Mouse (Mus musculus): ENCODE measurements around the gene Ppfia4. TPM values are rescaled to one million over a fixed set of nuclear protein-coding genes. Genes with fewer than 3 reads are reported as not detected.

Gene Ppfia4
- polyA plus RNA-seq, 1 experiment from 2014 or later, result 2.5 TPM

- no peak overlapping the region for H3K4me2 ChIP-seq (replicated peaks; ENCODE audit: low read depth)
- peaks cover 3% of the 10 kb centered on the region; the same call in 1 of the 2 replicates for H3K27me3 ChIP-seq (replicated peaks; ENCODE audit: control insufficient read depth, insufficient read depth, low read length)
- no peak overlapping the region for H3K4me3 ChIP-seq (ENCODE audit: low read depth, low read length)
- TF ChIP-seq CTCF (IDR thresholded peaks at IDR 0.05; ENCODE audit: low read depth), result 0 out of 2 replicates have a peak, but pooled peaks have one; percentile 12
- ATAC-seq, result peak; percentile 58
- 39% methylated on average over 3 of the region's 3 CpGs for WGBS
- H3K36me3 ChIP-seq (ENCODE audit: control insufficient read depth, insufficient read depth), result no peaks in the 10 kb centered on the region
- H3K27ac ChIP-seq (ENCODE audit: low read depth, low read length), result 0 out of 2 replicates have a peak overlapping the region, but pooled peaks have one; percentile 31
- H3K9ac ChIP-seq (ENCODE audit: low read depth, low read length), result no peak overlapping the region
- H3K9me3 ChIP-seq (ENCODE audit: control insufficient read depth), result no peaks in the 10 kb centered on the region
- 0 out of 2 replicates have a peak, but pooled peaks cover 3% of the 10 kb centered on the region for H3K4me1 ChIP-seq (replicated peaks; ENCODE audit: control insufficient read depth, insufficient read depth, low read length)
Measured at GRCm38 (mm10) chr1:134293738-134294604, 38.8 kb downstream of the Ppfia4 start.

DNA sequence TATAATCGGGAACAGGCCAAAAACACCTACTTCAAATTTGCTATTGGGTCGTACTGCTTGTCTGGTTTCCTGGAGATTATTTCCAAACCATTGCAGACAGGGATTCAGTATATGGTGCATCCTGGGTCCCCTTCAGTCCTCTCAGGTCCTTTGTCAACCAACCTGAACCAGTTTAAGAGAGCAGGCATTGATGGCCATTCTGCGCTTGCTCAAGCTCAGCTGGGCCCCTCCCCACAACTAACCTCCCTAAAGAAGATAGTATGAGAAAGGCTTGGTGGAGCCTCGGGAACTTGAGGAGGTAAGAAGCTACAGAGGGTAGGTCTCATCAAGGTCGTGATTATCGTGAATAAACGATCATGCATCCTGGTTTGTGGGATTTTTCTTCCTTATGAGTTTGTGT is 39.5 kb downstream of the Ppfia4 start:
- Histone ChIP-seq H3K36me3 (ENCODE audit: control insufficient read depth, insufficient read depth) (no peaks in the 10 kb centered on the region), H3K9ac (ENCODE audit: low read depth, low read length) (no peak overlapping the region), H3K27ac (ENCODE audit: low read depth, low read length) (0 out of 2 replicates have a peak overlapping the region, but pooled peaks have one; percentile 31), H3K4me1 (replicated peaks; ENCODE audit: control insufficient read depth, insufficient read depth, low read length) (0 out of 2 replicates have a peak, but pooled peaks cover 3% of the 10 kb centered on the region), H3K4me3 (ENCODE audit: low read depth, low read length) (no peak overlapping the region), H3K27me3 (replicated peaks; ENCODE audit: control insufficient read depth, insufficient read depth, low read length) (peaks cover 3% of the 10 kb centered on the region; the same call in 1 of the 2 replicates), H3K9me3 (ENCODE audit: control insufficient read depth) (no peaks in the 10 kb centered on the region), H3K4me2 (replicated peaks; ENCODE audit: low read depth) (no peak overlapping the region)
- no peak for TF ChIP-seq CTCF (IDR thresholded peaks at IDR 0.05; ENCODE audit: low read depth)
- 58% methylated on average over 7 of the region's 7 CpGs for WGBS
- ATAC-seq, result no peak; the same call in 1 of the 2 replicates

GRCm38 (mm10) chr1:134292601-134293000 is 40.1 kb downstream of the Ppfia4 start:
- no peaks in the 10 kb centered on the region; the same call in 1 of the 2 replicates for H3K27me3 ChIP-seq (replicated peaks; ENCODE audit: control insufficient read depth, insufficient read depth, low read length)
- 0 out of 2 replicates have a peak, but pooled peaks cover 3% of the 10 kb centered on the region for H3K4me1 ChIP-seq (replicated peaks; ENCODE audit: control insufficient read depth, insufficient read depth, low read length)
- no peak; the same call in 1 of the 2 replicates for ATAC-seq
- no peak for TF ChIP-seq CTCF (IDR thresholded peaks at IDR 0.05; ENCODE audit: low read depth)
- H3K9ac ChIP-seq (ENCODE audit: low read depth, low read length), result no peak overlapping the region
- 51% methylated on average over 9 of the region's 9 CpGs for WGBS
- H3K36me3 ChIP-seq (ENCODE audit: control insufficient read depth, insufficient read depth), result no peaks in the 10 kb centered on the region
- H3K9me3 ChIP-seq (ENCODE audit: control insufficient read depth), result no peaks in the 10 kb centered on the region
- no peak overlapping the region for H3K4me3 ChIP-seq (ENCODE audit: low read depth, low read length)
- no peak overlapping the region for H3K27ac ChIP-seq (ENCODE audit: low read depth, low read length)
- H3K4me2 ChIP-seq (replicated peaks; ENCODE audit: low read depth), result no peak overlapping the region

GRCm38 (mm10) chr1:134292073-134292472 is 40.7 kb downstream of the Ppfia4 start:
- H3K9me3 ChIP-seq (ENCODE audit: control insufficient read depth), result no peaks in the 10 kb centered on the region
- WGBS, result 40% methylated on average over 5 of the region's 5 CpGs
- ATAC-seq, result no peak

DNA sequence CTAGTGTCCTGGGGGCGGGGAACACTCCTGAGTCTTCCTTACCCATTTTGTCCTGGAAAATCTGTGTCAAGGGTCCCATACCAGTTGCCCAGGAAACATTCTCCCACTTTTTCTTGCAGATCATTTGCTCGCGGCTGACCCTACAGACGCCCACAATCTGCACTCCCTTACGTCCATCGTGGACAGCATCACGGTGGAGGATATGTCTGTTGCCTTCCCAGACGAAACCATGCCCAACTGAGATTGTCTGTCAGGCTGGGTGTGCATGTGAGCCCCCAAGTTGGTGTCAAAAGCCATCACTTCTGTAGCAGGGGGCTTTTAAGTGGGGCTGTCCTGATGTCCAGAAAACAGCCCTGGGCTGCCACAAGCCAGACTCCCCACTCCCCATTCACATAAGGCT is 41.2 kb downstream of the Ppfia4 start:
- whole genome bisulfite sequencing, result 86% methylated on average over 8 of the region's 8 CpGs
- ATAC-seq, result no peak
- TF ChIP-seq CTCF (IDR thresholded peaks at IDR 0.05; ENCODE audit: low read depth), result no peak

More at GRCm38 (mm10) chr1:134292073-134292472, 40.7 kb downstream of the Ppfia4 start:
- no peak overlapping the region for H3K4me3 ChIP-seq (ENCODE audit: low read depth, low read length)
- H3K27me3 ChIP-seq (replicated peaks; ENCODE audit: control insufficient read depth, insufficient read depth, low read length), result no peaks in the 10 kb centered on the region
- no peak overlapping the region for H3K27ac ChIP-seq (ENCODE audit: low read depth, low read length)
- no peak overlapping the region for H3K9ac ChIP-seq (ENCODE audit: low read depth, low read length)
- TF ChIP-seq CTCF (IDR thresholded peaks at IDR 0.05; ENCODE audit: low read depth), result no peak
- H3K36me3 ChIP-seq (ENCODE audit: control insufficient read depth, insufficient read depth), result no peaks in the 10 kb centered on the region
- H3K4me2 ChIP-seq (replicated peaks; ENCODE audit: low read depth), result no peak overlapping the region
- 0 out of 2 replicates have a peak, but pooled peaks cover 3% of the 10 kb centered on the region for H3K4me1 ChIP-seq (replicated peaks; ENCODE audit: control insufficient read depth, insufficient read depth, low read length)

DNA sequence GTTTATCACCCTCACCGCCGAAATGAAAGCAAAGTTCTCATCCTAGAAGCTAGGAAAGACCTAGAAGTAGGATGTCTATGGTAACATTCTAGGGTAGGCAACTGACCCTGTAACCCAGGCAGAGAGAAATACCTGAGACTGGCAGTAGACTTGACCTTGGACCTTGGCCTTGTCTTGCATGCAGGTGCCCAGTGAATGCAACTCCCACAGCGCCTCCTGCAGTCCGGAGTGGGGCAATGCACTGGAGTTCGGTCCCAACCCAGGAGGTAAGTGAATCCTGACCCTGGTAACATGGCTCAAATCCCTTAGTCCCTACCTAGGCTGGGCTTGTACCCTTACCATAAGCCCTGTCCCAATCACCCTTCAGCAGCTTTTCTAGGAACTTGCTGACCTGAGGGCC is 41.8 kb downstream of the Ppfia4 start:
- H3K9ac ChIP-seq (ENCODE audit: low read depth, low read length), result no peak overlapping the region
- peak; percentile 64 for TF ChIP-seq CTCF (IDR thresholded peaks at IDR 0.05; ENCODE audit: low read depth)
- no peaks in the 10 kb centered on the region for H3K36me3 ChIP-seq (ENCODE audit: control insufficient read depth, insufficient read depth)
- WGBS, result 70% methylated on average over 5 of the region's 5 CpGs
- no peak overlapping the region for H3K4me2 ChIP-seq (replicated peaks; ENCODE audit: low read depth)
- no peak overlapping the region for H3K4me3 ChIP-seq (ENCODE audit: low read depth, low read length)
- no peaks in the 10 kb centered on the region for H3K27me3 ChIP-seq (replicated peaks; ENCODE audit: control insufficient read depth, insufficient read depth, low read length)
- no peak overlapping the region for H3K27ac ChIP-seq (ENCODE audit: low read depth, low read length)
- 0 out of 2 replicates have a peak, but pooled peaks cover 3% of the 10 kb centered on the region for H3K4me1 ChIP-seq (replicated peaks; ENCODE audit: control insufficient read depth, insufficient read depth, low read length)
- ATAC-seq, result no peak
- no peaks in the 10 kb centered on the region for H3K9me3 ChIP-seq (ENCODE audit: control insufficient read depth)

More for the DNA sequence above, 41.2 kb downstream of the Ppfia4 start:
- Histone ChIP-seq H3K4me2 (replicated peaks; ENCODE audit: low read depth) (no peak overlapping the region), H3K9ac (ENCODE audit: low read depth, low read length) (no peak overlapping the region), H3K4me1 (replicated peaks; ENCODE audit: control insufficient read depth, insufficient read depth, low read length) (0 out of 2 replicates have a peak, but pooled peaks cover 3% of the 10 kb centered on the region), H3K4me3 (ENCODE audit: low read depth, low read length) (no peak overlapping the region), H3K36me3 (ENCODE audit: control insufficient read depth, insufficient read depth) (no peaks in the 10 kb centered on the region), H3K27me3 (replicated peaks; ENCODE audit: control insufficient read depth, insufficient read depth, low read length) (no peaks in the 10 kb centered on the region), H3K27ac (ENCODE audit: low read depth, low read length) (no peak overlapping the region), H3K9me3 (ENCODE audit: control insufficient read depth) (no peaks in the 10 kb centered on the region)

All from intestine, postnatal 0 days (tissue).